Mouse (Mus musculus): ENCODE results near the gene Abtb2.

The Abtb2 gene

DNA sequence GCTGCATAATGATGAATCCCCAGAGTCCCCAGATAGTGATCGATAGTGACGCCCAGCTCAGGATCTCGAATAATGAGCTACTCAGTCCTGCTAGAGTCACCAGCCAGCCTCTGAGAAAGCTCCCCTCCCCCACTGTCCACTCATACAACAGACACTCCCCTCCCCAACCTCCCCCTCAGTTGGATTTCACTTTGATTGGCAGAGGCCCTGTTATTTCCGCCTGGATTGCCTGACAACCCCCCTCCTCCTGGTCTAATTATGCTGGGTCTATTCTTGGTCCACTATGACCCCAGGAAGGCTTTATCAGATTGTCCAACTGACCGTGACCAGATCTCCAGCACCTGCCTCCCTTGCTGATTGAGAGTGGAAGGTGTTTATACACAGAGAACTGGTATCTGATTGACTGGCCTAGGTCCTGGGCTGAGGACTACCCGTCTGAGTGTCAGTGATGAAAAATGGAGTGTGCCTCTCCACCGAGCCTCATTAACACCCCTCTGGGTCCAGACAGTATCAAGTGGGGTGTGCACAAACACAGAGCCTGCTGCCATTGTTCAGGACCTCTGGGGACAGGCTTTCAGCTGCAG lies 59.3 kb downstream of the Abtb2 start:
- no peak for DNase-seq

DNA sequence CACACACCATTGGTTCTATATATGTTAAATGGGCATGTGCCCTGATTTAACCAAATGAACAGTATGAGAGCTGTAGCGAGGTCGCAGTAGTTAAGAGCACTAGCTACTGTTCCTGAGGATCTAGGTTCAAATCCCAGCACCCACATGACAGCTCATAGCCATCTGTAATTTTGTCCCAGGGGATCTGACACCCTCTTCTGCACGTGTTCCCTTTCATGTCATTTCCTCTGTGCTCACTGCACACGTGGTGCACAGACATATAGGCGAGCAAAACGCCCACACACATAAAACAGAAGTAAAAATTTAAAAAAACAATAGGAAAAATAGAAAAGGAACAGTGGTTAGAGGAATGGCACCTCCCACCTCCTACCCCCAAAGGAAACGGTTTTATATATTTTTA lies 61.0 kb downstream of the Abtb2 start:
- no peak for DNase-seq

DNA sequence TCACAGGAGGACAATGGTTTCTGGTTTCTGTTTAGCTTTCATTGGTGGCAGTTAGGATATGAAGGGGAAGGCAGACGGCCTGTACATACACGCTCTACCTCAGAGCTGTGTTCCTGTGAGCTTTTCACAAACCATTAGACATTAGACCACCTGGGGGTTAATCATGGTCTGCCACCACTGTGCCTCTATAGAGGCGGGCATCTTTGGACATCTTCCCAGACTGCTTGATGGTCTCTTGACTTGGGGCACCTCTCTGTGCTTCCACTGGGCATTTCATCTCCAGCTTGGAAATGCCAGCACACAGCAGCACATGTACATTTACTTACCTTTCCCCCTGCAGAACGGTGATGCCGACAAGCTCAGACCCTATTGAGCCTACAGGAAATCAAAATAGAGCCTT lies 63.8 kb downstream of the Abtb2 start:
- DNase-seq = no peak

DNA sequence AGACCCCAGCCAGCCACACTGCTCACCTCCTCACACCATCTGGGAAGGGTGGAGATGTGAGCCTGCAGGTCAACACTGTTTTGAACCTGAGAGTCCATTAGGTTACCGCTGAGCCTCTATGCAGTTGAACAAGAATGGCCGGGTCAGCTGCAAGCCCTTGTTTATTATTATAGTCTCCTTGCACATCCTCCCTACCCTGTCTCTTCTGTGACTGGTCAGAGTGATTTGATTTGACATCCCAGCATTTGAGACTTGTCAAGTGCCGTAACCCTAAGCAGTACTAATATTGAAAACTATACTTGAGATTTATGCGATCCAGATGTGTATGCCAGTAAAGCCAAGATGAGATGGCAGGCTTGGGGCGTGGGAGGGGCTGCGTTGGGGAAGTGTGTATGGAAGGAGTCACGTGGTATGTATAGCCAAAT lies 65.2 kb downstream of the Abtb2 start:
- DNase-seq = no peak

DNA sequence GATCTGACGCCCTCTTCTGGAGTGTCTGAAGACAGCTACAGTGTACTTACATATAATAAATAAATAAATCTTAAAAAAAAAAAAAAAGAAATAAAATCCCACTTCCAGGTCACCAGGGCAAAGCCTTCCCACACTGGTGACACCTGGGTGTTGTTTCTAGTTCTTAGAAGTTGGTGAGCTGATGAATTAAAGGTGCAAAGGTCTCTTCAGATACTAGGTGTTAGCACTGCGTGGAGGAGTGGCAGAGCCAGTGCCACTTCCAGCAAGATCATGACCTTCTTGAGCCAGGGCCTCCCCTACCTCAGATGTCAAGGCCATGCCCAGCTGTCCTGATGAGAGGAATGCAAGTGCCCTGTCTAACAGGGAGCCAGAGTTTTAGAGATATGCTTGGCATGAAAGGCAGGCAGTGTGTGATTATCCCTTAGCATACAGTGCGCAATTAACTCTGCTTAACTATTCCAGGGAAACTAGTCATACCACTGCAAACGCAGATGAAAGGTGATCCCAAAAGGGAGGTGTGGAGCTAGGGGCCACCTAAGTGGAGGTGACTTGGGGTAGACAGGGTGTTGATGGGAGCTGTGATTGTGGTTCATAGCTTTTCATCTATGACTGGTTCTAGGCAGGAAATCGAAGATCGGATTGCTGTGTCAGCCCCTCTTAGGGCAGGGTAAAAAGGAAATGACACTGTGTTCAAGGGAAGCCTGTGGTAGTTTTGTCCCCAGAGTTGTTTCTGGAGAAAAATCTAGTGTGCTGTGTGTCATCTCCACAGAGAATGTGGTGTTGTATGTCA lies 66.2 kb downstream of the Abtb2 start:
- DNase-seq = no peak

DNA sequence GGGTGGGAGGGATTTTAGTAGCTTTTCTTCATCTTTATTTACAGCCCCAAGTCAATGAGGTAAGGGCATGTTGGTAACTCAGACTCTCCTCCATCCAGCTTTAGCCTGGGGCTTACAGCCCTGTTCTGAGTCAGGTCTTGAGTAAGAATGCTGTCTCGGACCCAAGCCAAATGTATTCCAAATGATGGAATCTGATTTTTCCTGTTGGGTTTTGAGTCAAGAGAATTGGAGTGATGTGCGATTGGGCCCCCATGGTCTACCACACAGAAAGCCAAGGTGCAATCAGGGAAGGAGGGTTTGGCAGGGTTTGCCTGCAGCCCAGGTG lies 66.8 kb downstream of the Abtb2 start:
- DNase-seq = no peak

DNA sequence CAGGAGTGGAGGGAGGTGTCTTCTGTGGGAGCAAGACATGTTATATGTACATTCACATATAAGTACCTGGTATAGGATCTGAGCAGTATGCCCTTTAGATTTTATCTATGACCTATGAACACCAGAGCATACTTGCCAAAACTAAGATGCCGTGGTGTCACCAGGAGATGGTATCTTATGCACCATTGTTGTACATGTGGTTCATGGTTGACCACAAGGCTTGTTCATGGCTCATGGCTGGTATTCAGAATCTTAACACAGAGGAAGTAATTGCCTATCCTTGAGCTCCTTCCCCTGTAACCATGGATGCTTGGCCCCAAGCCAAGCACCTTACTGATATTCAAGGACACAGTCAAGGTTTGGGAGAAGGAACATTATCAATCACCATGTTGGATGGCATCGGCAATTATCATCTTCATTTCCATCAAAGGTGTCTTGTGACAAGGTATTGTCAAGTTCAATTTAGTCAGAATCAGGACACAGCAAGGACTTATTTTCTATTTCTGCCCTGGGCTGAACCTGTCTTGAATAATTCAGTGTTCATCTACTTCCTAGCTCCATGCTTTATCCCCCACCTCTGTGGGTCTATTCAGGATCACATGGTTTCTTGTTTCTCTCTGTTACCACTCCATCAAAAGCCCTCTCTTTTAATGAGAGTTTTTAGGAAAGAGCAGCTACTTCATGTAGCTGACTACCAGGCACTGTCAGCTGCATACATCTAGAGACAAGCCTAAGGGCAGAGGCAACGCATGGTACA lies 69.8 kb downstream of the Abtb2 start:
- DNase-seq = no peak

DNA sequence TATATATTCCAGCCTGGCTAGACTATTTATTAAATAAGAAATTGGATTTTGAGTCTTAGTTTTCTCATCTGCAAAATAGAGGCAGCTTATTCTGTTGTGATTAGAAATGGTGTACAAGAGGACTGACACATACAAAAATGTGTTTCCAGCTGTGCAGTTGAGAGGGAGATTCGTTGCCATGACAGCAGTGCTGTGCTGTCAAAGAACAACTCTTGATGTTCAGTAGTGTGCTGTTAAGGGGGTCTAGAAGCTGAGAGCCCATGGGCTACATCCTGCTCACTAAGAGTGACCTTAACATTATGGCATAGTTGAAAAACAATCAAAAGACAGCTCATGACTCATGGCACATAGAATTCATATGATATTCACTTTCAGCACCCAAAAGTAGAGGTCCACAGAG lies 71.3 kb downstream of the Abtb2 start:
- no peak for DNase-seq

DNA sequence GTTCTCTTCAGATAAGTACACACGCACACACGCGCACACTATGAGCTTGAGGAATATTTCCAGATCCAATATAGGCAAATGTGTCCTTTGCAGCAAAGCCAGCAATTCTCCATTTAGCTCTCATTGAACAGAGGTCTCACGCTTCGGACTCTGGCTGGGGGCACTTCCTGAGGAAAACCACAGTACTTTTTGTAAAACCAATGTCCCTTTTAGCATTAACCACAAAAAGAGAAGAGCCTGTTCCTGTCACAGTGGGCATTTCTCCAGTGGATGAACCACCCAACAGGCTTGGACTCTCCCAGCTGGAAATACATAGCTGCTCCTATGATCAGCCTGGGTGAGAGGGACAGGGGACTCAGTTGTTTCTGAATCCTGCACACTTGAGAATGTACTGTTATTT lies 71.8 kb downstream of the Abtb2 start:
- no peak for DNase-seq

DNA sequence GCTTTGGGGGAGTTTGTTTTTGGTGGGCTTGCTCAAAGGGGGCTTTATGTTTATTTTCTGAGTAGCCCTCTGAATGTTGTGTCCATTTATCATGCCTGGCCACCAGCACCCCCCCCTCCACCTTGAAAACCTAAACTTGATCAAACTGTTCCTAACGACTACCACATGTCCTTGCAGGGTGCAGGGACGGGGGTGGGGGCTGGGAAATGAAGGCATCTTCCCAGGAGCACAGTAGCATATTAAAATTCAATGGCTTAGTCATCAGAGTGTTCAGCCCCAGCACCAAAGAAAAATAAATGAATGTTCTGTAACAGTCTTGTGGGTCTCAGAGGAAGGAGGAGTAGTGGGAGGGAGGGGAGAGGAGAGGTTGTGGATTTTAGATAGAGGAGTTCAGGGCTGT lies 73.6 kb downstream of the Abtb2 start:
- DNase-seq = no peak

DNA sequence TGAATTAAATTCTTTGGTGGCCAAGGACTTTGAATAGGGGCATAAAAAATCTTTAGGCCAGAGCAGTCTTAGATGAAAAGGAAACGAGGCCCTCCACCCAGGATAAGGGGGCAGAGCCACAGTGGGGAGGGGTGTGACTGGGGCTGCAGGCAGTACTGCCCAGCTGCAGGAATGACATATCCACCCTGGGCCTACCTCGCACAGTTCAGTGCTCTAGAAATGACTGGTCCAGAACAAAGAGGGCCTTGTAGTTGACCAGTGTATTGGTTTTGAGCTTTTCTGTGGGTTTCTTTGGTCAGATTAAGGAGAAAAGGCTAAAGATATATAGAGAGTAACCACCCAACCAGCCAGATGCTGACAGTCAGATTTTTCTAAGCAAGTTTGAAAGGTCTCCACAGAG lies 74.8 kb downstream of the Abtb2 start:
- no peak for DNase-seq

DNA sequence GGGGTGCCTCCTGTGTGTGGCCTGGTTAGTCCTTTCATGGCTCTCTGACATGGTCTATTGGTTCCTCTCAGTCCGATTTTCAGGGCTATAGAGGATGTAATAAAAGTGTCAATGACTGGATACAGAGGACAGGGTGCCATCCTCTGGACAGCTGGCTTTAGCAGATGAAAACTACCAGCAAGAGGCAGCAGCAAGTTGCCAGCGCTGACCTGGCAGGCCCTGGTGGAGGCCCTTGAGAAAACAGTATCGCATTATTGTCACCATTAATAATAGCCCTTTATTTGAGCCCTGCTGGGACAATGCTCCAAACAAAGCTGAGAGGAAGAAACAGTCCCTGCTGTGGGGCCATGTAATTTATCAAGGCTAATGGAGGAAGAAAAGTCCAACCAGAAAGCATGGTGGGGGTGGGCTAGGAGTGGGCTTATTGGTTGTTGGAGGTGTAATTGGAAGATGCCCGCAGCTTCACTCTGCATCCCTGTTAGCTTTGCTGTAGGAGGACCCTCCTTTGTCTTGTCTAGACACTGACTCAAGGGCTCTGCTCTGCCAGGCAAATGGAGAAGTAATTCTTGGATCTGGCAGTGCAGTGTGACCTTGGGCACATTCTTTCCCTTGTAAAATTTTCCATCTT lies 77.6 kb downstream of the Abtb2 start:
- DNase-seq = peak in 1 of 2 experiments; percentile 13

DNA sequence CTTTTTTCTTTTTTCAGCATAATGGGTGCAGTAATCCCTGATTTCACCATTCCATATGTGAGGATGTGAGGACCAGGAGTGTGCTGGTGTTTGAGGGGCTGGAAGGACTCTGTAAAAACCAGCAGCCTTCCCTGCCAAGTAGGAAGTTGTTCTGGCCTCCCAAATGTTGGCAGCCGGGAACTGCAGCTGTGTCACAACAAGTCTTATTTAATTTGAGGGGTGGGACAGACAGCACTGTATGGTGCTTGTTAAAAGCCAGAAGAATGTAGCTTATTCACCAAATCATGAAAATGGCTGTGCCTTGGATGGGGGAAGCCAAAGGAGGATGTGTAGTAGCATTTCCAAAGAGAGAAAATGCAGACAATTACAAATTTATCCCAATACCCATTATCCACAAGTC lies 78.3 kb downstream of the Abtb2 start:
- DNase-seq = no peak

DNA sequence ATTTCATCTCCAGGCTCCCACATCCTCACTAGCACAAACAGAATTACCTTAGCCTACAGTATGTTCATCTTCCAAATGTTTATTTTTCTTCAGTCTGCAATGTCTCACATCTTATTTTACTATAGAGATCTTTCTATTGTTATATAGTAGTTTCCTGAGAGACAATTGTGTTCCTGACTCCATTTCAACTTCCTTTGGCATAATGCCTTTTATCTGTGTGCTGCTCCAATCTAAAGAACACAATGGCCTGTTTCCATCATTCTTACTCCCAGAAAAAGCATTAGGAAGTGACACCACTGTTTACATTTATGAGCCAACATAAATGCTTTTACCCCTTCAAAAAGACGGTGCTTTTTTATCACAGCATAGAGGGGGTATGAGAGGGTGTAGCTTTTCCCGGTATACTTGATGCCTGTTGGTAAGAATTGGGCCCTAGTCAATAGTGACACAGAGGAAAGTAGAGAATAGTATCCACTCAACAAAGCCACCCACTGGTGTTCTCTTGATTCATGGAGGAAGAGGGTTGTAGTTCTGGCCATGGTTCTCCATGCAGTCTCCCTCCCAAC lies 84.3 kb downstream of the Abtb2 start:
- no peak for DNase-seq

DNA sequence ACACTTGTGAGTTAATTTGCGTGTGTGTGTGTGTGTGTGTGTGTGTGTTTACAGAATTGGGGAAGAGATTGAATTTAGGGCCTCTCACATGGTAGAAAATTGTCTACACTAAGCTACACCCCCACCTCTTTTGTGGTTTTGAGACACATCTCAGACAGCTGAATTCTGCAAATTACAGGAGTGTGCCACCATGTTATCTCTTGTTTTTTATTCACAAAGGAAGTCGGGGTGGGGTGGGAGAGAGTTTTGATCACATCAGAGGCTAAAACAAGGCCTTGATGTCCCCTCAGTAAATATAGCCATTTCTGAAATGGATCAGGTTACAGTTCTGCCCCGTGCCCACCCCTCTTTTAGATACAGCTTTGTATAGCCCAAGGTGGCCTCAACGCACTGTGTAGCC lies 86.0 kb downstream of the Abtb2 start:
- no peak for DNase-seq

DNA sequence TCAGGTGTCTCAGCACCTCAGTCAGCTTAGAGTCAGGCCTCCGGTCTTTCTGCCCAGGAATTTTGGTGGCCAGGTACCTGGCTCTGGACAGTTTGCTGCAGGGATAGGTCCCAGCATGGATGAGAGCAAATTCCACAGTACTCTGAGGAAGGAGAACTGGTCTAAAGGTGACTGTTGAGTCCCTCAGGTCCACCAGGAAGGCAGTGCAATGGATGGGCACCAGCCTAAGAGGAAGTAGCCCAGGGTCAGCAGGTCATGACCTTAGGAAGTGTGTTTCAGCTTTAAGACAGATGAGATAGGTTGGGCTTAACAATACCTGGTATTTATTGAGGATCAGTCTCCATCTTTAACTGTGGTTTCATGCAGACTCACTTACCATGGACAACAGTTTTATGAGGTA lies 88.9 kb downstream of the Abtb2 start:
- no peak for DNase-seq

DNA sequence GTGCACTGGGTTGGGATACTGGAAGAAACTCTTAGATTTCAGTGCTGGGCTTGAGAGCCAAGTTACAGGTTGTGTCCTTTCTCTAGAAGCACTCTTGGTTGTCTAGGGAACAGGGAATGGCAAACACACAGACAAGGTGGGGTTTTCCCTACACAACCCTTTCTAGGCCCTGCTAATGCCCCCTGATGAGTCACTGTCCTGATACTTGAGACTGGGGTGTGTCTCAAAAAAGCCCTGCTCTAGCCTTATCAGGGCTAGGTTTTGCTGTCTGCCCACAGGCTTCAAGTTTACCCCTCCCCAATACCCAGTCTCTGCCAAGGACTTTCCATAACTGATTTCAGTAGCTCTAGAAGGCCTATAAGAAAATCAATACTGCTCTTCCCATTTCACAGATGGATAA lies 89.9 kb downstream of the Abtb2 start:
- DNase-seq = no peak

DNA sequence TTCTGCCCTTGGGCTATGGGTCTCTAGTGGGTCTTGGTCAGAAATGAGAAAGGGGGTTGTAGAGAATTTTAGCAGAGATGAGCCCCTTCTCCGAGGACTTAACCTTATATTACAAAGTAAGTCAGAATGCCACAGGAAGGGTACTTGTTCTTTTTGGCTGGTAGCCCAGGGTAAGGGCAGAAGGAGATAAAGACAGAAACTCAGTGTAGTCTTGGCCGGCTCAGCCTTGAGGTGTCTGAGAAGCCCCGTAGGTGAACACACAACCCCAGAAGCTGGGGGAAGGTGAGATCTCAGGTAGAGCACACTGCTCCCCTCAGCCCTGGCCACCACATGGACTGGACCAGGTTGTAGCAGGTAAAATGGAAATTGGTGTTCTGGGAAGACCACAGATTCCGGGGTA lies 93.1 kb downstream of the Abtb2 start:
- DNase-seq = no peak

DNA sequence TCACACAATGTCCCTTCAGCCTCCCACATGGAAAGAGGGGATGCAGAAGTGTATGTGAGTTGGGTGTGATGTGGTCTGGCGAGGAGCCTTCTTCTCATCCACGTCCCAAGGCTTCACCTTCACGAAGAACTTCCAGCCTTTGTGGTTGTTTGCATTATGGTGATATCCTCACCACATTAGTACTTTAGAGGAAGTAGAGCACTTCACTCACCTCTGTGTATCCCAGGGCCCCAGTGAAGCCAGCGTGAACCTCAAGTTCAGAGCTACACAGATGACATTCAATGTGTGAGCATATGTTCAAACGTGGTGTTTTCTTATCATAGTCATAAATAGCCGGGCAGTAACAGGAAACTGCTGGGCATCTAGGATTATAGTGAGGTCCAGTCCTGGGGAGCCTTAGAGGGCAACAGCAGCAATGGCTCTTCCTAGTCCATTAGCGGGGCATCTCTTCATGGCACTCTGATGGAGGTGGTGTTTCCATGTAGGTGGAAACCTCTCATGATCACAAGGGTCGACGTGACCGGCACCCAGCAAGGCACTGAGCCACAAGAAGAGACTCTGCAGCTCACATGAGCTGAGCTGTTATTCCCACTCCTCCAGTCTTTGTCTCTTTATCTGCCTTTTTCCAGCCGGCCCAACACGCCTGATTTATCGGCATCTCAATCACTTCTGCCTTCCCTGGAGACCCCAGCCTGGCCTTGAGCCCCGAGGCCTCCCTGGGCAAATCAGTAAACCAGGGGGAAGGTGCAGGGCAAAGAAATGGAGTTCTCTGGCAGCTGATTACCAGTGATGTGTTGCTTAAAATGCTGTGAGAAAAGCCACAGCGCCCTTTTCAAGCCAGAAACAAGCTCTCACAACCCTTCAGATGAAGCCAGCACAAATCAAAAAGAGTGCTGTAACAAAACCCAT lies 93.8 kb downstream of the Abtb2 start:
- no peak for DNase-seq

DNA sequence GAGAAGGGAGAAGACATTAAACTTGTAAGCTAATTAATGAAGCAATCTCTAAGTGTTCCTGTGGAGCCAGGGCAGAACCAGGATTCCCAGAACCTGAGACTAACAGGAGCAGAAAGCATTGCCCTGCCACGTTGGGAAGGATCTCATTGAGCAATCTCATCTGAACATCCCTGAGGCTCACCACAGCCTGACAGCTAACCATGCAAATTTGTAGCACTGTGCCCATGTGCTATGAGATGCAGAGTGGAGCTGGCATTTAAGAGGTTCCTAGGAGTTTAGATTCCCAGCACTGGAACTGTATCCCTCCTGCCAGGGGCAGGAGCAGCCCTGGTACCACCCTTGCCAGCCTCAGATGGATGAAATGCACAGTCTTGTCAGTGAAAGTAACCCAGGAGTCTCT lies 95.6 kb downstream of the Abtb2 start:
- DNase-seq = no peak

DNA sequence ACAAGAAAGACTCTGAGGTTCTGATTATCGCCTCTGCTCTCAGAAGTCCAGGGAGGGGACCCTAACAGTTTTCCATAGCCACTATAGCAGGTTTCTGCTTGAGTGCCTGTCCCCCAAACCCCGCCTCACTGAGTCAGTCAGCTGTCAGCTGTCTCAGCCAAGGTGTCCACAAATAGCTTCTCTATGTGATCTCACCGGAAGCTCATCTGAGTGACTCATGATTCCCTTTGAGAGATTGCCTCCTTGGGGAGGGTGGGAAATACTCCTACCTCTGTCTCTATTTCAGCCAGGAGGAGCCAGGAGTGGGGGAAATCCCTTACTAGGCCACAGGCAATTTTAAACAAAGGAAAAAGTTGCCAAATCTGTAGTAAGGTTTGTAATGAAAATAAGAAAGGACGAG lies 96.0 kb downstream of the Abtb2 start:
- DNase-seq = peak; percentile 25 to 28

DNA sequence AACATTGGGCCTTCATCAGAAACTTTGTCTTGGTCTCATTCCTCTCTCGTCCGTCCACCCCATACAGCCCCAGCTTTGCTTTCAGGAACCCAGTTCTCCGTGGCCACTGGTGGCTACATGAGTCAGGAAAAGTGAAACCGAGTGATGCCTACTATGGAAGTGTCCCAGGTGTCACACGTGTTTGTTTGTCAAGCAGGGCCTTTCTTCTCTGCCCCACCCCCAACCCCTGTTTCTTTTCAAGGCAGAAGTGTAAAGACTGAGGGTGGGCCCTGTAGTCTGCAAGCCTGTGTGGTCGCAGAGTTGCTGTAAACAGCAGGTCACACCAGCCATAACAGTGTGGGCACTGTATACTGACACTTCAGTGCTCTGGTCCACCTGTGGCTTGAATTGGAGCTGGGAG lies 98.2 kb downstream of the Abtb2 start:
- DNase-seq = no peak

Measured in cerebellum, adult 18-20 months (tissue).